Mouse (Mus musculus) G1E (cell line): ENCODE data around the gene Angptl3. TPM values are rescaled to one million over a fixed set of nuclear protein-coding genes. Genes with fewer than 3 reads are reported as not detected.

ENCODE experiments used
- ATAC-seq: 2 replicates; pipeline ENCODE4 v1.8.0; 2016; ENCODE audit warnings: mild to moderate bottlenecking; ENCODE audit not compliant: insufficient number of reproducible peaks, poor library complexity, low FRiP score, severe bottlenecking; ENCODE audit errors: extremely low read depth
- DNase-seq: peaks from one replicate; pipeline ENCODE4 v3.0.0; 2012; ENCODE audit warnings: low spot score
- H3K27me3 ChIP-seq: 2 replicates; pipeline ENCODE4 v1.6.1; 2012; ENCODE audit warnings: mild to moderate bottlenecking, low read length, inconsistent platforms; ENCODE audit not compliant: insufficient read depth
- H3K36me3 ChIP-seq: replicated peaks from 2 replicates; pipeline ENCODE3; 2012; ENCODE audit warnings: mild to moderate bottlenecking, inconsistent platforms
- H3K4me1 ChIP-seq: 2 replicates; pipeline ENCODE4 v1.6.1; 2012; ENCODE audit warnings: low read depth, low read length, inconsistent platforms, mixed read lengths; ENCODE audit not compliant: insufficient read depth
- H3K4me3 ChIP-seq: 2 replicates; pipeline ENCODE4 v1.5.1; 2012; ENCODE audit warnings: low read depth, mild to moderate bottlenecking, inconsistent platforms, low read length, moderate library complexity, mixed read lengths
- H3K9me3 ChIP-seq: replicated peaks from 2 replicates; pipeline ENCODE4 v1.6.1; 2012; ENCODE audit warnings: inconsistent platforms
- CTCF ChIP-seq: IDR thresholded peaks from 2 replicates; pipeline ENCODE4 v1.5.1; 2012; ENCODE audit warnings: low read depth, low read length, inconsistent platforms, mixed read lengths
- GATA1 ChIP-seq: IDR thresholded peaks from 2 replicates; pipeline ENCODE4 v1.6.1; 2012; ENCODE audit warnings: borderline replicate concordance, low read length, inconsistent platforms, mixed read lengths
- GATA2 ChIP-seq: IDR thresholded peaks from 2 replicates; pipeline ENCODE4 v1.6.1; 2012; ENCODE audit warnings: low read depth, low read length, inconsistent platforms, borderline replicate concordance
- POLR2AphosphoS5 ChIP-seq: IDR thresholded peaks from 2 replicates; pipeline ENCODE4 v1.6.1; 2012; ENCODE audit warnings: low read depth, low read length, inconsistent platforms; ENCODE audit not compliant: insufficient replicate concordance
- TAL1 ChIP-seq: conservative IDR thresholded peaks from 2 replicates; pipeline ENCODE4 v1.6.1; 2012; ENCODE audit warnings: low read depth, low read length, inconsistent platforms, mixed read lengths
- polyA plus RNA-seq: library from polyadenylated mRNA; stranded (reverse); fragments of >175 nt; gene quantifications from 2 replicates; pipeline ENCODE4 v1.2.3, GENCODE M21; 2012
- total RNA-seq, 2 experiments: library from RNA; stranded (forward) in 1 of 2; stranded (reverse) in 1 of 2; fragments of 200-1000 nt in 1 of 2; fragments of >200 nt in 1 of 2; fragmentation: Nextera tagmentation in 1 of 2; gene quantifications; 2 replicates each; pipeline ENCODE4 v1.2.3; 2014 to 2017

Angptl3 gene
- total and polyA plus RNA-seq, 3 experiments, result 0.05 TPM; not detected in 2

DNA sequence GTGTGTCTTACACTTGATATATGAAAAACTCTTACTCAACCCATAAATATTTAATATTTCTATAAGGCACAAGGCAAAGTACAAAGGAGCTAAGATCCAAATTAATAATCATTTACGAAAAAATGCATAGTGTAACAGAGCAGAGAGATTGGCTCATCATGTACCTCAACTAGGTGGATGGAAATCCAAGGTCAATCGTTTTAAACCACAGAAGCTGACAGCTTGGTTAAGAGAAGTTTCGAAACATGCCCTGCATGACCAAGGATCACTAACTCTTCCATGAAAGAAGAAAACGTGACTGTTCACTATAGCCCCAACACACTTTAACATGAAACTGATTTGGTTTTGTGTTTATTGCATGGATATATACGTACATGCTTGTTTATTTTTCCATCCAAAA is 2.4 kb upstream of the Angptl3 start:
- Histone ChIP-seq H3K4me1 (no peaks in the 10 kb centered on the region), H3K36me3 (no peaks in the 10 kb centered on the region), H3K27me3 (no peaks in the 10 kb centered on the region), H3K9me3 (peaks cover 4% of the 10 kb centered on the region), H3K4me3 (no peak overlapping the region)
- ATAC-seq (no peak), DNase-seq (no peak)
- no peak for TF ChIP-seq TAL1
- TF ChIP-seq POLR2AphosphoS5, result no peak
- no peak for TF ChIP-seq CTCF
- no peak for TF ChIP-seq GATA2
- no peak for TF ChIP-seq GATA1

DNA sequence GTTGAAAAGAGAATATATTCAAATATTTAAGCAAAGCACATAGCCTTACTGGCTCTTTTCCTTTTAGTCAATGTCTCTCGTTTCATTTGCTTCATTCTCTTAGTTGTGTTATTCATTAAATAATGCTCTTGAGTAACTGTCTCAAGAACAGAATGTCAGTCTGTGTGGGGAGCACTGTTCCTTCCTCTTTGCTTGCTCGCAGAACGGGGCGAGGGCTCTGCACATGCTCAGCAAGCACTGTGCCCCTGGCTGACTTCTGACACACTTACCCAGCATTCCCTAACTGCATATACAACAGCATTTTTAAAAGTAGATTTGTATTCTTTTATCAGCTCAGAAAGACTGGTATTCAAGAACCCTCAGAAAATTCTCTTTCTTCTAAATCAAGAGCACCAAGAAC is 2.2 kb downstream of the Angptl3 start:
- TF ChIP-seq GATA2 (no peak), CTCF (no peak), POLR2AphosphoS5 (no peak), GATA1 (no peak), TAL1 (no peak)
- Histone ChIP-seq H3K9me3 (0 out of 2 replicates have a peak, but pooled peaks cover 2% of the 10 kb centered on the region), H3K4me3 (no peak overlapping the region), H3K4me1 (no peaks in the 10 kb centered on the region), H3K36me3 (no peaks in the 10 kb centered on the region), H3K27me3 (no peaks in the 10 kb centered on the region)
- no peak for DNase-seq
- no peak for ATAC-seq

DNA sequence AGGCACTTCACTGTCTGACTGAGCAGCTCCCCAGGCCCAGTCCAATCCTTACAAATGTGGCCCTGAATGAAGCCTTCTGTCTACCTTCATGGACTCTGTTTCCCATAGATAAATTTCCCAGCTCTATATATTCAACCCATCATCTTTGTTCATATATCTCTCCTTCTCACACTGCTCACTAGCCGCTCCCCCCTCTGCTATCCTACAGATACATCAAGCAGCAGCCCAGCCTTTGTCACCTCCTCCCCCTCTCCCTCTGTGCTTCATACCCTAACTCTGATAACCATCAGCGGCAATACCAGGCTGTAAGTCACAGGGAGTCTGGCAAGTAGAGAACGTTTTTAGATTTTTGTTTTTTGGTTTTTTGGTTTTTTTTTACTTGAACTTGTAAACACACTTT is 14.1 kb downstream of the Angptl3 start:
- Histone ChIP-seq H3K9me3 (peaks cover 6% of the 10 kb centered on the region), H3K36me3 (no peaks in the 10 kb centered on the region), H3K27me3 (no peaks in the 10 kb centered on the region), H3K4me1 (no peaks in the 10 kb centered on the region), H3K4me3 (no peak overlapping the region)
- DNase-seq (no peak), ATAC-seq (no peak)
- TF ChIP-seq GATA2 (no peak), CTCF (no peak), TAL1 (no peak)

DNA sequence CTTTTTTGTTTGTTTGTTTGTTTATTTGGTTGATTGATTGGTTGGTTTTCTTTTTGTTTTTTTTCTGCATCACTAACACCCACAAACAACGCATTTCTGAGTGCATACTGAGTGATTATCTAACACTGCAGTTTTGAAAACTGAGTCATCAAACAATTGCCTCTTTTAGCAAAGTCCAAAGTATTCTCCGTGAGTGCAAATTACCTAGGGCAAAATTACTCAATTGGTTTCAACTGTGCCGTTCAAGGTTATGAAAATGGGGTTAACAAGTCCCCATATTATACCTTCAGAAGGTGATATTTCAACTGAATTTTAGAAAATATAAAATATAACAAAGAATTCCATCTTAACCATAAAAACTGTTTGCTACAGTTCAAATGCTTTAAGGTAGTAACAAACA is 15.7 kb downstream of the Angptl3 start:
- Histone ChIP-seq H3K4me3 (no peak overlapping the region), H3K9me3 (peaks cover 12% of the 10 kb centered on the region), H3K36me3 (no peaks in the 10 kb centered on the region), H3K4me1 (no peaks in the 10 kb centered on the region), H3K27me3 (no peaks in the 10 kb centered on the region)
- no peak for DNase-seq
- ATAC-seq, result no peak
- TF ChIP-seq TAL1 (no peak), GATA2 (no peak), CTCF (no peak), POLR2AphosphoS5 (no peak), GATA1 (no peak)

DNA sequence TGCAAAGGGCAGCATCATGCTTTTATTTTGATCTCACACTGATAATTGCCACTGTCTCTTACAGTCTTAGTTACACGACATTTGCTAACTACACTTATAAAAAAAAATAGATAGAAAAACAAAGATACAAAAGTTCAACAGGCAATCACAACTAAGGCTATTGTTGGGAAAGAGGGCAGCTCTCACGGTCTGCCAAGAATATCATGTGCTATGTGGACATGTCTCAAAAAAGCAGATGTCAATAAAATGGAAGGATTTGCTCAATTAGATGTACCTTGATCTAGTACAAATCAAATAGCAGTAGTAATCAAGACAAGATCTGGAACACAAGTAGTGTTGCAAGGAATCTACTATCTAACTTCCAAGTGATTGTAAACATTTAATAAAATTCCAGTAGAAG is 17.8 kb downstream of the Angptl3 start:
- TF ChIP-seq CTCF (no peak), TAL1 (no peak), GATA1 (no peak), POLR2AphosphoS5 (no peak), GATA2 (no peak)
- no peak overlapping the region for H3K4me3 ChIP-seq
- no peaks in the 10 kb centered on the region for H3K36me3 ChIP-seq

DNA sequence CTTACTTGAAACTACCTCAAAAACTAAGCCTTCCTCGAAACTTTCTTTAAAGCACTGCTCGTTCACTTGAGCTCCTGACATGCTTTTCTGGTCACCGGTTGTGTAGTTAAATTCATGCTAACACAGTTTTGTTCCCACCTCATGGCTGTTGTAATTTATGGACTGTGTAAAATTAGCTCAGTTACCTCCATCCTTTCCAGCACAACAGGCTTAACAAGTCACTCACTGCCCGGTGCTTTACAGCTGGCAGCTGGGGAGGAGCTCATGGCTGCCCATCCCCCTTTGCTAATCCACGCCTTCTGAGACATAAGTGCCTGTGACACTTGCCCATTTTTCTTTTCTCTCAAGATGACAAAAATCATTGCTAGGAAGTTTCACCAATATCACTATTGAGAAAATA is 33.8 kb downstream of the Angptl3 start:
- TF ChIP-seq GATA1, result no peak
- TF ChIP-seq GATA2, result no peak
- no peak for TF ChIP-seq TAL1
- no peak for TF ChIP-seq CTCF
- TF ChIP-seq POLR2AphosphoS5, result no peak
- DNase-seq (no peak), ATAC-seq (no peak)
- Histone ChIP-seq H3K9me3 (peaks cover 6% of the 10 kb centered on the region), H3K4me3 (no peak overlapping the region), H3K27me3 (no peaks in the 10 kb centered on the region), H3K4me1 (no peaks in the 10 kb centered on the region), H3K36me3 (no peaks in the 10 kb centered on the region)

More for the DNA sequence above, 17.8 kb downstream of the Angptl3 start:
- no peak for ATAC-seq
- no peak for DNase-seq
- no peaks in the 10 kb centered on the region for H3K27me3 ChIP-seq
- H3K9me3 ChIP-seq, result peaks cover 14% of the 10 kb centered on the region
- H3K4me1 ChIP-seq, result no peaks in the 10 kb centered on the region

DNA sequence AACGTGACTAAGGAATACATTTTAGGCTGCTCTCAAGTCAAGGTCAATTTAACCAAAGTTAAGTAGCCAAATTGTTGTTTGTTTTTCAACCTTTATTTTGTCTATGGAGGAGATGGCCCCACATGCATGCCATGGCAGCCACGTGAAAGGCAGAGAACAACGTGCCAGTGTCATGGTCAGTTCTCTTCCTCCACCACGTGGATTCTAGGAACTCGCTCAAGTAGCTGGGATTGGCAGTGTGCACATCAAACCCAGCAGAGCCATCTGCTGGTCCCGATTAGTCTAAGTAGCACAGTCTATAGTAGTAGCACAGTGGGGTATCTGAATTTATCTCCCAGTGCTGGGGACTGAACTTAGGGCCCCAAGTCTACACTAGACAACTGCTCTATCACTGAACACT is 38.1 kb downstream of the Angptl3 start:
- no peak for DNase-seq
- H3K9me3 ChIP-seq, result peaks cover 12% of the 10 kb centered on the region
- TF ChIP-seq POLR2AphosphoS5 (no peak), GATA1 (no peak), TAL1 (no peak), GATA2 (no peak), CTCF (no peak)
- H3K36me3 ChIP-seq, result no peaks in the 10 kb centered on the region
- ATAC-seq, result no peak
- H3K27me3 ChIP-seq, result no peaks in the 10 kb centered on the region
- H3K4me3 ChIP-seq, result no peak overlapping the region
- no peaks in the 10 kb centered on the region for H3K4me1 ChIP-seq
